Mouse (Mus musculus) testis, postnatal 14 days (tissue): ENCODE measurements at regions not wholly inside any gene's neighbourhood (a gene's known extent, or its start where the extent isn't known, plus 50 kb on each side); places are given as distances from the start of the nearest gene placed in this dataset.
"Not testable (repeated sequence)": the region's sequence is repeated elsewhere in the genome, so short reads cannot be mapped to it uniquely, and the experiment has no call there.

Experiments
- DNase-seq: peaks from one replicate; pipeline ENCODE4 v3.0.0; 2021; ENCODE audit warnings: low spot score

DNA sequence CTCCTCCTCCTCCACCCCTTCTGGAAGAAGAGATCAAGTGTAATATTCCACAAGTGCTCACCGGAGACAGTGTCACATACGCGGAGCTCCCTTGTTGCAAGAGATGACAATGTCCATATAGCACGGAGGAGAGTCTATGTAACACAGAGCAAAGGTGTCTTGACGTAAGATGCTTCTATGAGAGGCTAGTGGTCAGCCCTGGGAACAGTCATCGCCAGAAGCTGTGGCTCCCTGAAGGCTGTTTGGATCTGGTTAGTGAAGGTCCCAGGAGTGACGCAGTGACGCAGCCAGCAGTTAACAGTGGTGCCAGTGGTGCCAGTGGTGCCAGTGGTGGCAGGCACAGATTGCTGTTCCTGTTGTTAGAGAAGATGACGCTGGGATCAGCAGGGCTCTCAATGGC lies 66.9 kb downstream of the Twistnb start:
- DNase-seq, result no peak

DNA sequence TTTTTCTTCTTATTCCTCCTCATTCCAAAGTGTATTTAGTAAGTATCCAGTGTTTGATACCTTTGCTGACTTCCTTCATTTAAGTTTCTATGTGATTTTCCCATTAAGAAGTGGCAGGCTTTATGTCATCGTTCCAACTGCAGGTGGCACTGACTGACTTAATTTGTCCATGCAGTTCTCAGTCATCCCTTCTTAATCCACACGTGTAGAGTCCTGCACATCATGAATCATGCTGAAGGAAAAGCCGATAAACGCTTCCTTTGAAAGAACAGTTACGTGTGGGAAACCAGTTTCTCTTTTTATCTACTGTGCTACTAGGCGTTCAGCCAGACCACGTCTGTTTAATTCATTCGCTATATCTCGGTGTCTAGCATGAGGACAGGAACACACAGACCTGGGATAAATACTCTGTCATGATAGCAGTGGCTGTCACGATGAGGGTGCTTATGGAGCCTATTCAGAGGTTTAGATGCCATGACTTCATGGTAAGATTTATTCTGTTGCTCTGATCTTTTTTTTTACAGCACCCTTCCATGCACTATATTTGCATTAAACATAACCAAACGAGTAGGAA lies 68.0 kb downstream of the Twistnb start:
- no peak for DNase-seq

DNA sequence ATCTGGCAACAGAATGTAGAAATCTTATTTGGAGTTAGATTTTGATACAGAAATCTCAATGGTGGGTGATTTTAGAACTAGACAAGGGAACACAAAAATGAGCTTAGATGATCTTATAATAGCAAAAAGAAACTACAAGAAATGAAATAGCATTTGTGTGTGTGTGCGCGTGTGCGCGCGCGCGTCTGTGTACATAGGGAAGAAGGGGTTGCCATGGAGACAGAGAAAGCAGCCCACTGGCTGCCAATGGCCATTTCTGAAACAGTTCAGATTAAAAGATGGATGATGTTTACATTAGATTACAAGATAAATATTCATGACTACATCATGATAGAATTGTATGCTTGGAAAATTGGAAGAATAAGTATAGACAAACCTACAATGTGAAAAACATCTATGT lies 112.1 kb downstream of the Twistnb start:
- no peak for DNase-seq

DNA sequence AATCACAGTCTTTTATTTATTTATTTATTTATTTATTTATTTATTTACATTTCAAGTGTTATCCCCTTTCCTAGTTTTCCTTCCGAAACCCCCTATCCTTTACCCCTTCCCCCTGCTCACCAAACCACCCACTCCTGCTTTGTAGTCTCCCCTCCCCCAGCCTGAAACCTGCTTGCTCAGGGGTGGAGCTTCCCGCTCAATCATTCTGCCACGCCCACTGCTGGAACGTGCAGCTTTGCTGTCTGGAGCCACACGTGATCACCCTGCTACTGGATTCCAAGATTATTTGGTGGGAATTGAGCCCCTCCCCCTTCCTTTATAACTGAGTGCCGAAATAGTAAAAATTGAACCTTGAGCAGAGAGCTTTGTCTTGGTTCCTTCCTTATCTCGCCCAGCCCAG lies 122.2 kb downstream of the Twistnb start:
- DNase-seq, result not testable (repeated sequence)

DNA sequence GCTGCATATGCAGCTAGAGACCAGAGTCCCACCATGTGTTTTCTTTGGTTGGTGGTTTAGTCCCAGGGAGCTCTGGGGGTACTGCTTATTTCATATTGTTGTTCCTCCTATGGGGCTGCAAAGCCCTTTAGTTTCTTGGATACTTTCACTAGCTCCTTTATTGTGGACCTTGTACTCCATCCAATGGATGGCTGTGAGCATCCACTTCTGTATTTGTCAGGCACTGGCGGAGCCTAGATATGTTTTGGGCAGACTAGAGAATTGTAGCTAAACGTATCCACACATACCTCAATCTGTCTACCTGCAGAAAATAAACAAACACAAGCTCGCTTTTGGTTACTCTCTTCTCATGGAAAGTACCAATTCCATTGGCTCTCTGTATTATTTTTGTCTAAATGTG lies 122.8 kb downstream of the Twistnb start:
- DNase-seq, result no peak

DNA sequence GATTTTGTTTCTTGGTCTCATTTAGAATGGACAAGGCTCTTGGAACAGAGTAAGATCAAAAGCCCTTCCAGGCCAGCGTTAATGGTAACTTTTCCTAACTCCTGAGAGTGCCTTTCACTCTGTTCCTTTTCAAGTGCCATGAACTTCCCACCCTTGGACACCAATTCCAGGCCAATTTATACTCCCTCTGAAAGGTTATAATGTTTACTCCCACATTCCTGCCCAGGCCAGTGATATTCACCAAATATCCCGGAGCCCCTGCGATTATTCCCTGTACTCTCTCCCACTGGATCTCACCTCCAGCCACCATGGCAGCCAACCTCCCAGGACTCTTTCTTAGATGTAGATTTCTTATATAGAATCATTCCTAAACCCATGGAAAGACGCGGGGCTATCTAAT lies 123.2 kb downstream of the Twistnb start:
- DNase-seq, result no peak

DNA sequence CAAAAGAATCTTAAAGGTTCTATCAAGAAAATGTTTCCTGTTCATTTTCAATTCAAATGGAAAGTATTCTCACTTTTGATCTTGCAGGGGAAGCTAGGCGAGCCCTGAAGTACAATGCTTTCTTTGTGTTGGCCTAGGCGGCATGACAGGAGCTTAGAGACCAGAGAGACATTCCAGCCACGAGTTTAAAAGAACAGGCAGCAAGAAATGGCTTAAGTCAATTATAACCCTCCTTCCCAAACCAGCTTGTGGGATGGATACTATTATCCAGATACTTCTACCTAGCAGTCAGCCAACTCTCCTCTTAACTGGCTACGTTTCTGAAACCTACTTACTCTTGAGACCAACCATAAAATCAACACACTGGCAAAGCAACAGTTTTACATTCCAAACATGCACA lies 124.3 kb downstream of the Twistnb start:
- no peak for DNase-seq

GRCm38 (mm10) chr12:33561141-33561540 lies 131.7 kb downstream of the Twistnb start:
- no peak for DNase-seq

DNA sequence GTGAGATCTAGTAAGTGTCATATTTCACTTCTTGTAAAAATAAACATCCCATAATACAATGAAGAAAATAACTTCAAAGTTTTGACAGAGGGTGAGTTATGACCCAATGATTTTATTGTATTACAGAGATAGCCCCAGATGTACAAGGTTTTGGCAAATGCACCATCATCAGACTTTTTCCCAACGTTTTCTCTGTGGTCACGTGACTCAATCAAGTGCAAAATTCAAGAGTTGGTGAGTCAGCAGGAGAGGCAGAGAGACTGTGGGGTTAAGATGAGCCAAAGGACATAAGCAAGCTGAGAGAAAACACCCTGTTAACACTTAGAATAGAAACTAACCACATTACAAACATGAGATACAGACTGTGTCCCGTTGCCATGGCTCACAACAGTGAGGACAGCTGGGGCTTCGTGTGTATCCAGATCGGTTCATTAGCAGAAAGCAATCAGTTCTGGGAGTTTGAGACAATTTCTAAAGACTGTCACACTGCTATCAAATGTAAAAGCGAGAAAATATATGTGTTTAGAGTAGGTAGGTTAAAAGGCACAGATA lies 148.5 kb downstream of the Twistnb start:
- DNase-seq, result no peak

- no peak for DNase-seq
Observed at GRCm38 (mm10) chr12:33580809-33581208, 151.4 kb downstream of the Twistnb start.

DNA sequence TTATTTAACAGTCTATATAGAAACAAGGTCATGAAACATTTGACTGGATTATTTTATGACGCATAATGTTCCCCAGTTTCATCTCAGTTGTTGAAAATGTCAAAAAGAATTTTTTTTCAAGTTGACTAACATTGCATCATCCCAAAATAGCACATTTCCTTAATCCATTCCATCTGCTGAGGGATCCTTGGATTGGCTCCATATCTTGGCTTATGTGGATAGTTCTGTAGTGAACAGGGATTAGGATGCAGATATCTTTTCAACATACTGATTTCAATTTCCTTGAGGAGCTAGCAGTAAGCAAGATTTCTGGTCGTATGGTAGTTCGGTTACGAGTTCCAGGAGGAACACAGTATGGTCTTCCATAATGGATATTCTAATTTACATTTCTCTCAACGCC lies 161.6 kb downstream of the Twistnb start:
- no peak for DNase-seq

DNA sequence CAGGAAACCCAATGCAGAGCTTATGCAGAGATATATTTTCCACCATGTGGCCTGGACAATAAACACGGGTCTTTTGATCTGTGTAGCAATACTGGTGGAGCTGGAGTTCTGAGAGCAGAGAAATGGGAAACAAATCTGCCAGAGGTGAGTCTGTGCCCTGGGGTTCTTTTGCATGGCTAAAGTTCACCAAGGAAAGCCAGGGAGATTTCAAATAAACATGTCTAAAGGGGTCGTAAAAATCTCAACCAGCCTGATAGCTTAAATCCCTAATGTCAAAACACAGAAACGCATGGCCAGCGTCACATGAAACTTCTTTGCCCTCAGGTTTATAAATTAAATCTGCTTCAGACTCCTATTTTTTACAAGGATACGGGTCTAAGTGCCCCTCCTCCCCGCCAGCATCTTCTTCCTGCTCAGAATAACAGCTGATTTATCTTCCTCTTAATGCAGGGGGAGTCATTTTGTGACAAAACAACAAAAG lies 163.0 kb downstream of the Twistnb start:
- DNase-seq, result no peak

DNA sequence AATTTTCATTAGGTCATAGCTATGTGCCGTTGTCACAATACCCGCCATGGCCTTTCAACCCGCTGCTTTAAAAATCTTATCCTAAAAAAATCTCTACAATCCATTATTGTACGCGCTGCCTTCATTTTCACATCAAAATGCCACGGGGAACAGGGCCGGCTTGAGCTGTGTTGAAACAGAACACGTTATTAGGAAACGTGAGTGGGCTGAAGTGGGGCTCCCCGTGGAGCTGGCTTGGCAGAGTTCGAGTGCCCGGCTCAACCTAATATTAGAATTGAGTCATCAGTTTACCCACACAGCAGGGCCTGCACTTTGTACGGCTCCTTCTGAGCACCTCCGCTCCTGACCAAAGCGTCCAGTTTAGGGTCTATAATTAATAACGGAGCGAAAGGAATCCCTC lies 163.5 kb downstream of the Twistnb start:
- no peak for DNase-seq

- DNase-seq, result no peak
Observed at GRCm38 (mm10) chr12:33593685-33594084, 164.2 kb downstream of the Twistnb start.

DNA sequence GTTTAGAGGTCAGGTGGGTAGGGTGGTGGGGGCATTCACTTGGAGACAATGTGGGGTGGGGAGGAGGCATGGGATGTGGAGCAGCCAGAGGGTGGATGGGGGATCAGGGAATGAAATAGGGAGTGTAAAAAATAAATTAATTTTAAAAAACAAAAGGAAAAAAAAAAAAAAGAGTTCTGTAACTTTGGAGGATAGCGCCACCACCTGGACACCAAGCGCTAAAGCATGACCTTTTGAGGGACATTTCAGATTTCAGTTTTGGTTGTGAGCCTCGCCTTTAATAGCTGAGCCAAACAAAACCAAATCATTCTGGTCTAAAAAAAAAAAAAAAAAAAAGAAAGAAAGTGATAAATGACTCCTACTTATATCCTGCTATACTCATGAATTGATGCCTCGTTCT lies 176.0 kb downstream of the Twistnb start:
- no peak for DNase-seq

DNA sequence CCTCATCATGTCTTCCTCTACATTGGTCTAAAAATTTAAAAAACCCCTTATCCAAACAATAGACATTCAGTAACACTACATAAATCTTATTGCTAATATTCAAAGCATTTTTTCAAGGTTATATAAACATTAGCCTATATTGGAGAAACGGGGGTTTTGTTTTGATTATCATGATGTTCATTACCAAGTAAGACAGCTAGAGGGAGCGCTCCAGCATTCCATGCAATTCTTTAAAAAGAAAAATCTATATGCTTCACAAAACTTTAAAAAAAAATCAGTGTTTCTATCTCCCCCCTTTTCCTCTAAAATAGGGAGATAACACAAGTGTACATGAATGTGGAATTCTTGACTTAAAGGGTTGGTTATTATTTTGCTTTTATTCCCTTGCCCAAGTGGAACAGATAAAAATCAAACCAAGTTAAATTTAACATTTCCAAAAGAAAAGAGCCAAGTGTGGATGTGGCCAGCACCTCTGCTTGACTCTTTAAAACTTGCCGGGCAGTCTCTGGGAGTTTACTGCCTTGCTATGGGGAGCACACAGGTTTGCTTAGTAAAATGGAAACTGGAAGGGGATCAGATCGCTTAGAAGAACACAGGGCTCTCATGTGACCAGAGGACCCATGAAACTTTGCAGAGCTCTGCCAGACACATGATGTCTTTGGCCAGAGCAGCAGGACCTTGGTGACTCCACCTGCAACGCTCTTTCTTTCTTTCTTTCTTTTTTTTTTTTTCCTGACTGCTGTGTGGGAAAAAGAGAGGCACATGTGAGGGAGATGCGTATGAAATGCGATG lies 178.6 kb downstream of the Twistnb start:
- no peak for DNase-seq

GRCm38 (mm10) chr12:33612378-33612777 lies 182.9 kb downstream of the Twistnb start:
- DNase-seq, result no peak

DNA sequence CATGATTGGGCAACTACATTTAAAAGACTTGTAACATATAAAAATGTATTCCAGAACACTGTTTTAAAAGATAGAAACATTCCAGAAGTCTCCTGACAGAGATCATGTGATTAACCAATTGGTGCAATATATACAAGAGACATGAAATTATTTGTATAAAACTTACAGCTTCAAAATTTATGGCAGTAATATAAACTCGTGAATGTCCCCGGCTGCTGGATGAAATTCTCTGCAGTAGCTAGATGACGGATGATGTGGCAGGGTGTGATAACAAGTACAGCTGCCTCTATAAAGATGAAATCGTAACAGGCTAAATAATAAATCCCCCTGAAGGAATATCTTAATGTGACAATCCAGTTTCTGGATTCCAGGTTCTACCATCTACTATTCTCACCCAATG lies 191.0 kb downstream of the Twistnb start:
- DNase-seq, result no peak

- no peak for DNase-seq
Observed at GRCm38 (mm10) chr12:33626092-33626882, 196.9 kb downstream of the Twistnb start.

DNA sequence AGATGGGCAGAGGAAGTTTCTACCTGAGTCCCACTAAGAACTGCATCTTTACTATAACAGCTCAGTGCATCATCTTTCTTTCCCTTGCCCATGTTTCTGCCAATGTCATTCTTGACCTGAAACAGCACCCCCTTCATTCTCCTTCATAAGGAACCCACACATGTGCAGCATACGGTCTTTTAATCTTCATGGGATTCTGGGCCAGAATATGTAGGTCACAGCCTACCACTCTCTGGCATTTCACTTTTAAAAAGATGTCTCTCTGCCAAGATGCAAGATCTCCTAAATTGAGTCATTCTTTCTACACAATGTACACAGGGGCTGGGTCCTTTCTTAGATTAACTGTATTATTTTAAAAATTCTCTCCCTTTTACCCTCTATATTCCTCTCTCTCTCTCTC lies 223.2 kb downstream of the Twistnb start:
- DNase-seq, result no peak

GRCm38 (mm10) chr12:33675508-33675907 lies 246.1 kb downstream of the Twistnb start:
- DNase-seq, result no peak

- no peak for DNase-seq
Observed at GRCm38 (mm10) chr12:33692870-33693269, 235.4 kb upstream of the Ferd3l start.

- no peak for DNase-seq
Observed at GRCm38 (mm10) chr12:33714392-33714791, 213.8 kb upstream of the Ferd3l start.
